Mouse (Mus musculus) ovary, postnatal 14 days (tissue): ENCODE results near the gene Dnah11.

Source experiments
- DNase-seq: peaks from one replicate; pipeline ENCODE4 v3.0.0; 2022; ENCODE audit warnings: low spot score

Dnah11 gene

DNA sequence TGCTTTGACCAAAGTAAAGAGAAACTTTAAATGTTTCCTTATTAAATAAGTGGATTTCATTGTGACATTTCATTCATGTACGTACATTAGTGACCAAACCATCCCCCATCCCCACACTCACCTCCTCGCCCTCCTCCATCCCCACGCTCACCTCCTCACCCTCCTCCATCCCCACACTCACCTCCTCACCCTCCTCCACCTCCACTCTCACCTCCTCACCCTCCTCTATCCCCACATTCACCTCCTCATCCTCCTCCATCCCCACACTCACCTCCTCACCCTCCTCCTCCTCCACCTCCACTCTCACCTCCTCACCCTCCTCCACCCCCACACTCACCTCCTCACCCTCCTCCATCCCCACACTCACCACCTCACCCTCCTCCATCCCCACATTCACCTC is 337.6 kb downstream of the Dnah11 start:
- DNase-seq, result no peak

DNA sequence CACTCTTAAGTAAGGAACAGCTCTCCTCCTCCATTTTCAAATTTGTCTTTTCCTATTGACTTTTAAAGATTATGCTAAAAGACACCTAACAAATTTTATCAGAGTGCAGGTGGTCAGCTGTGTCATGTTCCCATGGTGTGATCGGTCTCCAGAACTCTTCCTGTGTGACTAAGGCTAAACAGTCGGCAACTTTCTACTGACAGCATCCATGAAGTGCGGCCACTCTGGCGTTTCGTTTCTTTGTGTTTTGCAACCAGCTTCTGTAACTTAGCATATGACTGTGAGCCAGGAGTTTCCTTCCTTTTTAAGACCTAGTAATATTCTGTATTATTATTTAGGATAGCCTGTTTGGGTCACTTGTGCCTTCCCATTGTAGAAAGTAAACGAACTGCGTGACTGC is 338.0 kb downstream of the Dnah11 start:
- no peak for DNase-seq

GRCm38 (mm10) chr12:117857884-117858283 is 341.0 kb downstream of the Dnah11 start:
- no peak for DNase-seq

- no peak for DNase-seq
These were observed 341.8 kb downstream of the Dnah11 start for GRCm38 (mm10) chr12:117857023-117857422.

DNA sequence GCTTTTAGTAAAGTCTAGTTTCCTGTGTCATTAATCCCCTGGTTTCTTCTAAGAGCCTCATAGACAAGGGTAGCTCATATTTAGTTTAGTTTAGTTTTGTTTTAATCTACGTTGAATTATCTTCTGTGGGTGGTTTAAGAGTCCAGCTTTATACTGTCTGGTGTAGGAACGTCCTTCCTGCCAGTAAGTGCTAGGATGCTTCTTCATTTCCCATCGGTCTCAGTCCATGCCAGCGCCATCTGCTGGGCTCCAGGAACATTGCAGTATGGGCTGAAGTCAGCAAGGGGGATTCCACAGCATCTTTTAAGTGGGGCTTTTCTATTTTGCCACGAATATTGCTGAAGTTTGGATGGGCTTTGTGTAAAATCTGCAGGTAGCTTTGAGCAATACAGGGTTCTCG is 345.5 kb downstream of the Dnah11 start:
- peak; percentile 31 for DNase-seq

DNA sequence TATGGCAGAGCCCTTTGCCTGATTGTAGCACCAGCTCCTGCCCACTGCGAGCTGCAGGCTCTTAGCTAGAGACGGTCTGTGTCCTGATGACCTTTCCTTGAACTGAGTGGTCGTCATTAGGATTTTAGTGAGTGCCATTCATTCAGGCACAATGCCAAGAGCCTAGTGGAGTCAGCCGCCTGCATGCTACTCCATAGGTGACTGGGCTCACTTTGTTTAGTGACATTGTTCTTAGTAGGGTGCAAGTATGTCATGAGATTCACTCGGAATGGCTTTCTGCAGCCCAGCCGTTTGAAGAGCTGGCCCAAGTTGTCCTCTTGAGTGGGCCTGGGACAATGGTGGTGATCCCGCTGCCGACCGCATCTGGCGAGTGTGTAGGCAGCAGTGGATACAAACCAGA is 348.4 kb downstream of the Dnah11 start:
- no peak for DNase-seq

GRCm38 (mm10) chr12:117848621-117849020 is 350.2 kb downstream of the Dnah11 start:
- no peak for DNase-seq

GRCm38 (mm10) chr12:117844917-117845316 is 353.9 kb downstream of the Dnah11 start:
- DNase-seq, result no peak

DNA sequence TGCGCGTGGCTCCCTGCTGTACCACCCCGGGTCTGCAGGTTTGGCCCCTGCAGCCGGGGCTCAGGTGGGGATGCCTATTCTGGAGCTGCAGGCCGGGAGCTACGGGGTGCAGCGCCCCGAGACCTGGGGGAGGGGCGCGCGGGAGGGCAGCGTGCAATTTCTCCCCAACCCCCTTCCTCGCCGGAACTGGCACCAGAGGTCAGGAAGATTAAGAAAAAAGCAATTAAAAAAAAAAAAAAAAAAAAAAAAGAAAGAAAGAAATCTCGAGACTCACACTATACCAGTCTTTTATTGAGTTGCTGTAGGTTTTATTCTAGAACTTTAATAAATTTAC is 354.8 kb downstream of the Dnah11 start:
- no peak for DNase-seq

- peak; percentile 50 for DNase-seq
These were observed 355.4 kb downstream of the Dnah11 start for GRCm38 (mm10) chr12:117843302-117844074.

- DNase-seq, result no peak
These were observed 356.2 kb downstream of the Dnah11 start for GRCm38 (mm10) chr12:117842676-117843075.

DNA sequence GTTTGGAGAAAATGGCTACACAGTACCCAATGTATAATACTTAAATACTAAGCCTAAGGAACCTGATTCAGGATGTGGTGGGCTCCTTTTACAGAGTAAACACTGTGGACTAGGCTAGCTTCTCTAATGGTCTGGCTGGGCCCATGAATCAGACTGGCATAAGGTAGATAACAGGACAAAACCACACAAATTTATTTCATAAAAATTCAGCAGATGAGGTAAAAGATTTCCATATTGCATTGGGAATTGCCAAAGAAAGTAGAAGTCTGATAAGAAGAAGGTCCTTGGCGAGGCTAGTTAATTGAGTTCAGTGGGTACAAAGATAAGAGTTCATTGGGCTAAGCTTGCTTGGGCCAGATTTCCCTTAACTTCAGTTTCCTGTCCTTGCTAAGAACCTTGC is 358.1 kb downstream of the Dnah11 start:
- no peak for DNase-seq

DNA sequence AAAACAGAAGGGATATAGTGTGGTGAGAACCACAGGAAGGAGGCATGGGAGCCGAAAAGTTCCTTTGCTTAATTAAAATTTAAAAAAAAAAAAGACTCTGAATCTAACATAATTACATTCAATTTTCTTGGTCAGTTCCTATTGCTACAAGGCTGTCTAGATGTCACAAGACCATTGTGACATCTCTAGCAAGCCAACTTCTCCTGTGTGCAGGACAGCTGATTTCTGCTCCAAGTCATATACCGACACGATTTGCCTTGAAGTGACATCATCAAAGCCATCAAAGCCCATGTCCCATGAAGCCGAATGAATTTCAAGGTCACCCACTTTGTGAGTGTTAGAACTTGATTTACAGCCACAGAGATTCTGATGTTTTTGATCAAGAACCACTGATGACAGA is 361.5 kb downstream of the Dnah11 start:
- no peak for DNase-seq

GRCm38 (mm10) chr12:117835371-117835770 is 363.5 kb downstream of the Dnah11 start:
- no peak for DNase-seq

DNA sequence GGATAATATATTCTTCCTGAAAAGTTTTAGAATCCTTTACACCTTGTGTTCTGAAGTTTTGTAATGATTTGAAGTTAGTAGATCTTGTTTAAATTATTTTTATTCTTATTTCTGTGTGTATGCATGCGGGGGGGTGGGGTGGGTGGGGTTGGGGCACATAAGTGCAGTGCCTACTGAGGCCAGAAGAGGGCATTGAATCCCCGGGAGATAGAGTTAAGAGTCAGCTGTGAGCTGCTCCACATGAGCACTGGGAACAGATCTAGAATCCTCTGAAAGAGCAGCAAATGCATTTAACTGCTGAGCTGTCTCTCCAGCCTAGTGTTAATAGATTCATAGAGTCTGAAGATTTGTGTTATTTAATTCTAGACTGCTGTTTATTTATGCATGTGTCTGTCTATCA is 364.2 kb downstream of the Dnah11 start:
- DNase-seq, result no peak

GRCm38 (mm10) chr12:117832190-117832589 is 366.7 kb downstream of the Dnah11 start:
- DNase-seq, result no peak

GRCm38 (mm10) chr12:117831351-117831961 is 367.4 kb downstream of the Dnah11 start:
- no peak for DNase-seq

DNA sequence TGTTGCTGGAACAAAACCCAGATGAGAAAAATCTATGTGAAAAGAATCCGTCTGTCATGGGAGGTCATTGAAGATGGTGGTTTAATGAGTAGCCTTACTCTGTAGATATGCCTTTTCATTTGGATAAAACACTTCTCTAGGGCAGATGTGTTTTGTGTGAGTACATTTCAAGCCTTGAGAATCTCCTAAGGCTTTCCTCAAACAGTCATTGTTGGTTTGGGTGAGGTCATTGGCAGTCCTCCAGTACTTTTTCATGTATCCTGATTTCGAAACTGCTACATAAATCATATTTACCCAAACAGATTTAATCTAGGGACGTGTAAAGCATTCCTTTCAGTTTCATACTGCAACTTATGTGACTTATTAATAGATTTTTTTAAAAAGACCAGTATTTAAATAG is 370.5 kb downstream of the Dnah11 start:
- no peak for DNase-seq
